Mouse (Mus musculus) CD4-positive, CD25-positive, alpha-beta regulatory T cell, adult 2 months (primary cell): Measurements from ENCODE around the gene Marc2.

Source experiments
- DNase-seq: peaks from one replicate; pipeline ENCODE4 v3.0.0-alpha.2; 2012; ENCODE audit warnings: low read depth, low spot score

Marc2 gene

GRCm38 (mm10) chr1:184853922-184854321, 7.7 kb upstream of the Marc2 start:
- peak; percentile 15 for DNase-seq

- peak; percentile 46 for DNase-seq
Observed at GRCm38 (mm10) chr1:184853339-184853738, 7.1 kb upstream of the Marc2 start.

GRCm38 (mm10) chr1:184851741-184852618, 5.7 kb upstream of the Marc2 start:
- peak; percentile 78 for DNase-seq

- no peak for DNase-seq
Observed at GRCm38 (mm10) chr1:184851166-184851565, 4.9 kb upstream of the Marc2 start.

- no peak for DNase-seq
Observed at GRCm38 (mm10) chr1:184846973-184847372, 722 bp upstream of the Marc2 start.

- peak; percentile 92 for DNase-seq
Observed at GRCm38 (mm10) chr1:184845111-184846071, 860 bp downstream of the Marc2 start.

- DNase-seq = peak; percentile 49
Observed at GRCm38 (mm10) chr1:184844326-184845066, 1.8 kb downstream of the Marc2 start.

- DNase-seq = no peak
Observed at GRCm38 (mm10) chr1:184837649-184838048, 8.6 kb downstream of the Marc2 start.

GRCm38 (mm10) chr1:184836350-184836749, 9.9 kb downstream of the Marc2 start:
- no peak for DNase-seq

GRCm38 (mm10) chr1:184833499-184833898, 12.8 kb downstream of the Marc2 start:
- DNase-seq = no peak

GRCm38 (mm10) chr1:184832211-184832610, 14.0 kb downstream of the Marc2 start:
- peak; percentile 58 for DNase-seq

- DNase-seq = no peak
Observed at GRCm38 (mm10) chr1:184829897-184830296, 16.4 kb downstream of the Marc2 start.

- DNase-seq = no peak
Observed at GRCm38 (mm10) chr1:184827175-184827701, 19.0 kb downstream of the Marc2 start.

- peak; percentile 63 for DNase-seq
Observed at GRCm38 (mm10) chr1:184825093-184825492, 21.2 kb downstream of the Marc2 start.

GRCm38 (mm10) chr1:184824439-184824851, 21.8 kb downstream of the Marc2 start:
- DNase-seq = peak; percentile 89

- DNase-seq = no peak
Observed at GRCm38 (mm10) chr1:184822678-184823077, 23.6 kb downstream of the Marc2 start.

- peak; percentile 38 for DNase-seq
Observed at GRCm38 (mm10) chr1:184817768-184818167, 28.5 kb downstream of the Marc2 start.

GRCm38 (mm10) chr1:184811716-184812250, 34.5 kb downstream of the Marc2 start:
- DNase-seq = no peak

- DNase-seq = no peak
Observed at GRCm38 (mm10) chr1:184810780-184811575, 35.3 kb downstream of the Marc2 start, which contains the start of gene Marc1. Gene Marc1 (minus strand): TSS chr1:184811313.

- DNase-seq = no peak
Observed at GRCm38 (mm10) chr1:184809578-184810001, 36.7 kb downstream of the Marc2 start.
